Mouse (Mus musculus) liver, embryonic 15.5 days (tissue): ENCODE data around the gene Lrrc28. TPM values are rescaled to one million over a fixed set of nuclear protein-coding genes. Genes with fewer than 3 reads are reported as not detected.

Experiments
- polyA plus RNA-seq: library from polyadenylated mRNA; unstranded; fragments of >200 nt; fragmentation: Nextera tagmentation; extraction: Ambion mirVana; gene quantifications from 2 replicates; pipeline ENCODE4 v1.2.1, GENCODE M21; 2015

Lrrc28 gene
- polyA plus RNA-seq, 1 experiment from 2014 or later = 7.9 TPM

Other genes with a start within 250 kb of the Lrrc28 start
- 5.2 and 5.5 TPM in 2 replicates for gene Ttc23, start 2.1 kb upstream of the Lrrc28 start, polyA plus RNA-seq
- gene Synm, start 114.5 kb upstream of the Lrrc28 start, polyA plus RNA-seq = 0.13 and 0.20 TPM in 2 replicates